In genomic region chr5:136472846-136473245, GRCm38 (mm10) we compare ENCODE assay signal across 10 mouse cellular contexts.
DNase-seq lines count a peak whose midpoint lies in the region; ATAC-seq and TF ChIP-seq lines count a peak whose summit lies in the region.
"Had no signal": no experiment of that assay in that cellular context is flagged by ENCODE, and none has a peak within 500 bp of the region (broad histone marks: within the 10 kb centered on the region; RNA-seq: fewer than 3 reads in every experiment).

No protein-coding gene starts in this region.

- H3K9me3 ChIP-seq in heart, embryonic 12.5 days (replicated peaks), result no peaks in the 10 kb centered on the region
- no peaks in the 10 kb centered on the region for H3K9me3 ChIP-seq in kidney, embryonic 16.5 days (ENCODE audit: low read length)
- H3K9me3 ChIP-seq: liver, embryonic 15.5 days had no signal

- 0 out of 2 replicates have a peak, but pooled peaks have one; percentile 33 for ATAC-seq in heart, embryonic 12.5 days (ENCODE audit: insufficient number of reproducible peaks, low FRiP score)
- no peak for ATAC-seq in kidney, embryonic 16.5 days (ENCODE audit: low FRiP score, low TSS enrichment)
- no peak for ATAC-seq in erythroblast, adult 5-6 weeks (replicated peaks; ENCODE audit: low FRiP score, poor library complexity, severe bottlenecking)

- WGBS in heart, embryonic 12.5 days, result 48% methylated on average over 6 of the region's 6 CpGs
- WGBS in kidney, embryonic 16.5 days, result 38% methylated on average over 6 of the region's 6 CpGs

- no peak overlapping the region for H3K4me3 ChIP-seq in heart, embryonic 12.5 days
- H3K4me3 ChIP-seq in kidney, embryonic 16.5 days (ENCODE audit: low read length), result no peak overlapping the region
- no peak overlapping the region for H3K4me3 ChIP-seq in myocyte
- H3K4me3 ChIP-seq: liver, embryonic 15.5 days had no signal

- no peak for DNase-seq in heart, postnatal 14 days
- DNase-seq in kidney, adult 11 months, result no peak
- peak; percentile 56 for DNase-seq in embryo, embryonic 10.5 days (ENCODE audit: low spot score)
- no peak for DNase-seq in cerebellum, adult 9-11 months
- DNase-seq: cerebellum, adult 11 months had no signal

- no peak overlapping the region for H3K9ac ChIP-seq in heart, embryonic 12.5 days
- no peak overlapping the region for H3K9ac ChIP-seq in kidney, embryonic 16.5 days (replicated peaks; ENCODE audit: low read length)
- H3K9ac ChIP-seq: liver, embryonic 15.5 days had no signal

- no peak for TF ChIP-seq POLR2A in myocyte (IDR thresholded peaks at IDR 0.05; ENCODE audit: insufficient read length, low read depth)

- H3K27me3 ChIP-seq in heart, embryonic 12.5 days (replicated peaks), result no peaks in the 10 kb centered on the region
- no peaks in the 10 kb centered on the region for H3K27me3 ChIP-seq in kidney, embryonic 16.5 days (ENCODE audit: insufficient read depth, low read length)
- no peaks in the 10 kb centered on the region for H3K27me3 ChIP-seq in myocyte (ENCODE audit: control insufficient read depth, insufficient read depth, insufficient read length)
- H3K27me3 ChIP-seq: liver, embryonic 15.5 days had no signal

- no peak overlapping the region for H3ac ChIP-seq in myocyte (ENCODE audit: control insufficient read depth, insufficient read length)

- intact Hi-C loops in heart, postnatal 14 days (cut with DNase I), result loop anchor here (5.0 kb wide), 1 partner anchor 94 kb away; the partner anchor contains the start of gene Cux1

- H3K4me1 ChIP-seq in heart, embryonic 12.5 days (replicated peaks), result peaks cover 87% of the 10 kb centered on the region
- peaks cover 59% of the 10 kb centered on the region for H3K4me1 ChIP-seq in kidney, embryonic 16.5 days (ENCODE audit: insufficient read depth, low read length)

- H3K4me2 ChIP-seq in heart, embryonic 12.5 days, result peak overlapping the region; percentile 33
- H3K4me2 ChIP-seq in kidney, embryonic 16.5 days (replicated peaks; ENCODE audit: low read depth, low read length), result 0 out of 2 replicates have a peak overlapping the region, but pooled peaks have one; percentile 5
- H3K4me2 ChIP-seq in myocyte (ENCODE audit: low read depth), result peak overlapping the region; percentile 9
- H3K4me2 ChIP-seq: liver, embryonic 15.5 days had no signal

- H3K79me2 ChIP-seq in myocyte (ENCODE audit: control insufficient read depth, insufficient read depth), result peaks cover 63% of the 10 kb centered on the region

- H3K36me3 ChIP-seq in heart, embryonic 12.5 days, result no peaks in the 10 kb centered on the region; the same call in 1 of the 2 replicates
- H3K36me3 ChIP-seq in kidney, embryonic 16.5 days (ENCODE audit: insufficient read depth, low read length), result no peaks in the 10 kb centered on the region
- H3K36me3 ChIP-seq in myocyte (ENCODE audit: control insufficient read depth, insufficient read depth), result no peaks in the 10 kb centered on the region
- H3K36me3 ChIP-seq: liver, embryonic 15.5 days had no signal

- peak overlapping the region; percentile 92 for H3K27ac ChIP-seq in heart, embryonic 12.5 days (ENCODE audit: poor library complexity, severe bottlenecking)
- peak overlapping the region; percentile 65 for H3K27ac ChIP-seq in kidney, embryonic 16.5 days (ENCODE audit: low read length)
- H3K27ac ChIP-seq: liver, embryonic 15.5 days had no signal

TF ChIP-seq in myocyte, 11 proteins besides CTCF, POLR2A, EP300 and RAD21:
- TF ChIP-seq MYOD1 (IDR thresholded peaks at IDR 0.05; ENCODE audit: control insufficient read depth in 1 of 3, insufficient read length in 2 of 3, low read depth in 2 of 3), result no peak
- no peak for TF ChIP-seq SRF (IDR thresholded peaks at IDR 0.05; ENCODE audit: control insufficient read depth, insufficient read length, low read depth)
- no peak for TF ChIP-seq REST (IDR thresholded peaks at IDR 0.05; ENCODE audit: insufficient read depth, insufficient read length)
- TF ChIP-seq TCF3 (IDR thresholded peaks at IDR 0.05; ENCODE audit: insufficient read length, low read depth), result no peak
- no peak for TF ChIP-seq E2F4 (IDR thresholded peaks at IDR 0.05; ENCODE audit: insufficient read depth)
